Mouse (Mus musculus): ENCODE measurements at regions not wholly inside any gene's neighbourhood (a gene's known extent, or its start where the extent isn't known, plus 50 kb on each side); places are given as distances from the start of the nearest gene placed in this dataset.

DNA sequence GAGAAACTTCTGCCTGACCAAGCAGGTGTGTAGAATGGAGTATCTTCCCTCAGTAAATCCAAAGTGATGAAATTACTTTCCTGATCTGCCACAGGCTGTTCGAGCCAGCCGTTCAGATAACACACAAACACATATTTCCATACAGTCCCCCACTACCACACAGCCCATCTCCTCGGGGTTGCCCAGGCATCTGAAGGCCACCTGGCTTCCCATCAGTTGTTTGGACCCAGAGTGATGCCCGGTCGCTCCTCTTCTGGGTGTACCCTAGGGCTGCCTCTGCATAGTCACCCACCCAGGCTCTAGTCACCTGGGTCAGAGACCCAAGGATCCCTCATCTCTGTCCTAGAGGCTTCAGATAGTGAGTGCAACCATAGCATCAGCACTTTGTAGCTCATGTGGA, 107.9 kb downstream of the CK137956 start:
- DNase-seq: no peak

- DNase-seq: no peak
These were observed 109.2 kb downstream of the CK137956 start for GRCm38 (mm10) chr4:127861319-127862117.

GRCm38 (mm10) chr4:127860271-127860670, 110.5 kb downstream of the CK137956 start:
- no peak for DNase-seq

- no peak for DNase-seq
These were observed 111.2 kb downstream of the CK137956 start for GRCm38 (mm10) chr4:127859505-127859904.

GRCm38 (mm10) chr4:127858566-127858965, 112.2 kb downstream of the CK137956 start:
- DNase-seq: no peak

GRCm38 (mm10) chr4:127855836-127856235, 114.9 kb downstream of the CK137956 start:
- no peak for DNase-seq

DNA sequence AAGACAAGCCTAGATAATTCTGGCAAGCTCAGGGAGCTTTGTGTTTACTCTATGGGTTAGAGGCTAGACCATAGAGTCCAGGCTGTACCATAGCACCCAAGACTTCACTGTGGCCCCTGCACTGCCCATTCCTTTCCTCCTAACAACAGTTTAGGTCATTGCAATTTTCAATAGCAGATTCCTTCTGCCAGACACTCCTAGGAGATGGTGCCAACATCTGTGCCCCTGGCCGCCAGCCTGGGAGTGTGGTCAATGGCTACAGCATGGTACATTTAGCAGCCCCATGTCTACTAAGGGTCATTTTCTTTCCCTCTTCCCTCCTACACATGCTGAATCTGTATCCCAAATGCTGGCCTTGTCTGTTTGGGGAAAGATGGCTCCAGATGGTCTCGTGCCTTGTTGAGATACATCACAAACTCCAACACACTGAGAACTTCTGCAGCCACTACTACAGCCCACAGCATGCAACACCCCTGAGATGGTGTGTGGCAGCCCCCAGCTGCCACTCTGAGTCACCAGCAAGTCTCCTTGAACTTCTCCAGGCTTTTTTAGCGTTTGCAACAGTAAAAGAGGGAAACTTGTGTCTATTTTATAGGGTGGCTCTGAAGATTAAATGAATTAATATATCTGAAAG, 115.9 kb downstream of the CK137956 start:
- DNase-seq: no peak

GRCm38 (mm10) chr4:127849306-127849705, 121.4 kb downstream of the CK137956 start:
- DNase-seq: no peak

DNA sequence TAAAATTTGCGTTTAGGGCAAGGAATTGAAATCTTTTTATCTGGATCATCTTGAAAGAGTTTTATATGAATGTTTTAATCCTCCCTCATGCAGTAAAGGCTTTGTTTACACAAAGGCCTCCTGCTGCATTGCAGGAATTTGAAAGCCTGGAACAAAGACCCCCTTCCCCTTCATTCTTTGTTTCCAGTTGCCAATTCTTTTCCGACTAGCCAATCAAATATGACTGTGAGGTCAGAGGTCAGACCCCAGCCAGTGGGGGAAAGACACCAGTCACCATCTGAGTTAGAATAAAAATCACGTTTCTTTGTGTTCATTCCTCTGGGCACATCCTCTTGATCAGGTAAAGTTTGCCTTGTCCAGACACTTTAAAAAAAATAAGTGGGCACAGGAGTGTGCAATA, 124.4 kb downstream of the CK137956 start:
- no peak for DNase-seq

DNA sequence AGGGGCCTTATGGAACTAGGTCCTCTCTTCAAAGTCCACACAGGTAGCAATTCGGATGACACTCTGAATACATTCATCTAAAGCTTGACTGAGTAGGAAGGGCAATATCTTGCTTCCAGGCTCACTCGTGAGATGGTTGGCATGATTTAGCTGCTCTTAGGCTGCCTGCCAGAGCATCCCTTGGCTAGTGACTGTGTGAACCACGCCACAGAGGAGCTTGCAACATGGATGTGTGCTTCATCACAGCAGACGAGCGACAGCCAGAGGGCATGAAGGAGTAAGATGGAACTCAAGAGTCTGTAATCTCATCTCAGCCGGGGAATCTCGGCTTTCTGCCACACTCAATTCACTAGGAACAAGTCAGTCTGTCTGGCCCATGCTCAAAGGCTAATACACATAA, 127.3 kb downstream of the CK137956 start:
- no peak for DNase-seq

GRCm38 (mm10) chr4:127833668-127834067, 137.1 kb downstream of the CK137956 start:
- no peak for DNase-seq

GRCm38 (mm10) chr4:127826988-127827387, 143.8 kb downstream of the CK137956 start:
- no peak for DNase-seq

DNA sequence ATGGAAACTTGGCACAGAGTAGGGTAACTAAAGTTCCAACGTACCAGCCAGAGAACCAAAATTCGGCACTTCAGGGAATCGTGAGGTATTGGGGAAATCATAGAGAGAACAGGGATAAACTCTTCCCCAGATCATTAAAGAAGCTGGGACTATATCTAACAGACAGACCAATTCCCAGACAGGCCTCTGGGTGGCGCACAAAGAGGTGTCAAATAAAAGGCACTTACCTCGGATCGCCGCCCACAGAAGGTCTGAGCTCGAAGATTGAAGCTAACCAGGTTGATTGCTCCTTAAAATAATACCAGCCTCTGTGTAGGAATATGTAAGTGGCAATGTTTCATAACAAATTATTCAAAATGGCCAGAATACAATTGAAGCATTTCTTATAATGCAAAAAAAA, 151.2 kb downstream of the CK137956 start:
- DNase-seq: no peak

GRCm38 (mm10) chr4:127819009-127819408, 151.7 kb downstream of the CK137956 start:
- DNase-seq: no peak

DNA sequence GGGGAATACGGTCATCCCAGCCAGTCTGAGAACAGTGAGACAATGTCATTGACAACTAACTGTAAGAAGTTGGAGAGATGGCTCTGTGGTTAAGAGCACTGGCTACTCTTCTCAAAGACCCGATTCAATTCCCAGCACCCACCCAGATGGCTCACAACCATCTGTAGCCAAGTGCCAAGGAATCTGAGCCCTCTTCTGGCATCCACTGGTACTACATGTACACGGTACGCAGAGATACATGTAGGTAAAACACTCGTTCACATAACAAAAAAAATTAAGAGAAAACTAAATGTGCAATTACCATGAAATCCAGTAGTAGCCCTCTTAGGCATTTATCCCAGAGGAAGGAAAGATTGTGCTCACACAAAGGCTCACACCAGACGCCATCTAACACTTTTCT, 156.1 kb downstream of the CK137956 start:
- DNase-seq: no peak

- DNase-seq: no peak
These were observed 158.7 kb downstream of the CK137956 start for GRCm38 (mm10) chr4:127812047-127812545.

DNA sequence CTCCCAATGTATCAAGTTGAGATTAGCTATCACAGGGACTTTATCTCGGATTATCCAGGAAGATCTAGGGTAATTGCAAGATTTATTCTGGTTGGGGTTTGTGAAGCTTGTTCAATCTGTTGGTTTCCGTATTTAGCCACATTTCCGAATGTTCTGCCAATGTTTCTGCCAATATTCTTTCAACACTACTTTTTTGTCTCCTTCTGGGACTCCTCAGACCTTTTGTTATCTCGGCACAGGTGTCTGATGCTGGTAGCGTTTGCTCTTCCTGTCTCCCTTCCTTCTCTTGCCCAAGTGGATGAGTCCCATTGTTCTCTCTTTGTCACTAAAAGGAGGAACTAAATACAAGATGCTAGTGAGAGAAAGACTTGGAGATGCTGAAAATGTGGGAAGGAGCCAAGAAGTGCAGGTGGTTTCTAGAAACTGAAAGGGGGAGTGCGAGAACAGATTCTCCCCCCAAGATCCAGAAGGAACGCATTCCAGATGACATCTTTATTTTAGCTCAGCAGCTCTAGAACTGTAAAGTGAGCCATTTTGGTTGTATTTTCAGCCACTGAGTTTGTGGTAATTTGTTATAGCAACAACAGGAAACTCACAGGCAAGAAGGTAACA, 159.7 kb downstream of the CK137956 start:
- DNase-seq: no peak

- DNase-seq: no peak
These were observed 161.7 kb downstream of the CK137956 start for GRCm38 (mm10) chr4:127809006-127809405.

DNA sequence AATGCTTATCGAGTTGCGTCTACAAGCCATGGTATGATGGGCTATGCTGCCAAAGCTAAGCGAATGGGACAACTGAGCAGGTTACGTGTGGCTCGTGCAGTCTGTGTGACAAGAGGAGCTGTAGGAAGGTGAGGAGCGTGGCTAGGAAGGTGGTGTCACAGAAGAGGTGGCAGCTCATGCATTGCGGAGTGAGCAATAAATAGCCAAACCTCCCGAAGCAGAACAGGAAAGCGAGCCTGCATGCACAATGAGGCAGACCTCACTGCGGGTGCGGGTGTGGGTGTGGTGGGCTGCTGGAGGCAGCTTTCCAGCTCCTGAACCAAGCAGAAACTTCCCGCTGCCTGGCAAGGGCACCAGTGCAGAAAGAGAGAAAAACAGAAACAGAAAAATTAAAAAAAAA, 181.5 kb downstream of the CK137956 start:
- no peak for DNase-seq

GRCm38 (mm10) chr4:127785786-127786185, 185.0 kb downstream of the CK137956 start:
- DNase-seq: no peak

GRCm38 (mm10) chr4:127771966-127772500, 198.7 kb downstream of the CK137956 start:
- DNase-seq: no peak

GRCm38 (mm10) chr4:127763736-127764135, 207.0 kb downstream of the CK137956 start:
- no peak for DNase-seq

- no peak for DNase-seq
These were observed 211.8 kb downstream of the CK137956 start for GRCm38 (mm10) chr4:127758961-127759360.

DNA sequence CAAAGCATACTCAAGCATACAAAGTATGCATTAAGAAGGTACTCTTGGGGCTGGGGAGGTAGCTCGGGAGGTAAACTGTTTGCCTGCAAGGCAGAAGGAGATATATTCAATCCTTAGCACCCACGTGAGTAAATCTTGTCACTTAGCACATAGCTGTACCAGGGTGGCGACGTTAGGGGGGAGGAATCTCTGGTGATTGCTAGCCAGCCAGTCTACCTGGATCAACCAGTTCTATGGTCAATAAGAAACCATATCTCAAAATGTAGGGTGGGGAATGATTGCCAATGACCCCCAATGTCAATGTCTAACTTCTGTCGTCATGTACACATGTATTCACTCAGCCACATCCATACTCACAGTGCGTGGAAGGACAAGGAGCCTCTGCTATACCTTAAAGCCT, 214.5 kb downstream of the CK137956 start:
- no peak for DNase-seq

All from liver (tissue).